Mouse (Mus musculus): ENCODE measurements around the gene Vwa7. TPM values are rescaled to one million over a fixed set of nuclear protein-coding genes. Genes with fewer than 3 reads are reported as not detected.

Gene Vwa7
- polyA plus RNA-seq, 1 experiment from 2014 or later: 0.21 TPM

- peak overlapping the region; percentile 52 for H3K27ac ChIP-seq
- 32% methylated on average over 10 of the region's 10 CpGs for WGBS
- no peaks in the 10 kb centered on the region for H3K9me3 ChIP-seq
- peak overlapping the region; percentile 32 for H3K4me3 ChIP-seq (replicated peaks)
- H3K36me3 ChIP-seq: peaks cover 7% of the 10 kb centered on the region; the same call in 1 of the 2 replicates
- peaks cover 57% of the 10 kb centered on the region for H3K4me1 ChIP-seq (replicated peaks)
- H3K4me2 ChIP-seq (replicated peaks): peak overlapping the region; percentile 73
- ATAC-seq: peak; percentile 3
- no peak overlapping the region for H3K9ac ChIP-seq
- 0 out of 2 replicates have a peak, but pooled peaks cover 6% of the 10 kb centered on the region for H3K27me3 ChIP-seq (replicated peaks)
Observed at GRCm38 (mm10) chr17:35064378-35064877, 48.0 kb downstream of the Vwa7 start.

GRCm38 (mm10) chr17:35064951-35065947 is 48.9 kb downstream of the Vwa7 start, which contains the start of gene Ly6g6c:
Gene Ly6g6c, plus strand, starts transcription at chr17:35065388.
- Histone ChIP-seq H3K27me3 (replicated peaks) (0 out of 2 replicates have a peak, but pooled peaks cover 6% of the 10 kb centered on the region), H3K27ac (peak within 1 kb of the TSS; percentile 52), H3K36me3 (peaks cover 7% of the 10 kb centered on the region; the same call in 1 of the 2 replicates), H3K4me3 (replicated peaks) (peak within 1 kb of the TSS; percentile 32), H3K9me3 (no peaks in the 10 kb centered on the region), H3K9ac (peak within 1 kb of the TSS; percentile 42), H3K4me2 (replicated peaks) (peak within 1 kb of the TSS; percentile 73), H3K4me1 (replicated peaks) (peaks cover 50% of the 10 kb centered on the region)
- WGBS: 3% methylated on average over 48 of the region's 48 CpGs
- peak; percentile 89 for ATAC-seq

- Histone ChIP-seq H3K27me3 (replicated peaks) (0 out of 2 replicates have a peak, but pooled peaks cover 6% of the 10 kb centered on the region), H3K4me1 (replicated peaks) (peaks cover 45% of the 10 kb centered on the region), H3K36me3 (peaks cover 4% of the 10 kb centered on the region; the same call in 1 of the 2 replicates), H3K9ac (peak within 1 kb of the TSS; percentile 42), H3K27ac (peak within 1 kb of the TSS; percentile 52), H3K9me3 (no peaks in the 10 kb centered on the region), H3K4me3 (replicated peaks) (peak within 1 kb of the TSS; percentile 32), H3K4me2 (replicated peaks) (peak within 1 kb of the TSS; percentile 73)
- 57% methylated on average over 10 of the region's 10 CpGs for WGBS
- no peak for ATAC-seq
Observed at GRCm38 (mm10) chr17:35066084-35066483, 49.7 kb downstream of the Vwa7 start, which contains the start of gene Mpig6b. Gene Mpig6b, minus strand, starts transcription at chr17:35066184.

GRCm38 (mm10) chr17:35068213-35068914 is 52.0 kb downstream of the Vwa7 start:
- Histone ChIP-seq H3K9me3 (no peaks in the 10 kb centered on the region), H3K4me3 (replicated peaks) (no peak overlapping the region), H3K27me3 (replicated peaks) (0 out of 2 replicates have a peak, but pooled peaks cover 6% of the 10 kb centered on the region), H3K36me3 (no peaks in the 10 kb centered on the region), H3K27ac (no peak overlapping the region), H3K4me2 (replicated peaks) (no peak overlapping the region), H3K4me1 (replicated peaks) (peaks cover 27% of the 10 kb centered on the region), H3K9ac (no peak overlapping the region)
- ATAC-seq: no peak
- WGBS: 73% methylated on average over 17 of the region's 17 CpGs

- H3K4me2 ChIP-seq (replicated peaks): no peak overlapping the region
- no peak overlapping the region for H3K4me3 ChIP-seq (replicated peaks)
- WGBS: 44% methylated on average over 6 of the region's 6 CpGs
- H3K9ac ChIP-seq: no peak overlapping the region
- no peak overlapping the region for H3K27ac ChIP-seq
- H3K36me3 ChIP-seq: no peaks in the 10 kb centered on the region
- no peaks in the 10 kb centered on the region for H3K9me3 ChIP-seq
- no peak for ATAC-seq
- peaks cover 12% of the 10 kb centered on the region; the same call in 1 of the 2 replicates for H3K4me1 ChIP-seq (replicated peaks)
- 0 out of 2 replicates have a peak, but pooled peaks cover 6% of the 10 kb centered on the region for H3K27me3 ChIP-seq (replicated peaks)
Observed at GRCm38 (mm10) chr17:35070556-35071229, 54.3 kb downstream of the Vwa7 start.

- no peak overlapping the region for H3K4me3 ChIP-seq (replicated peaks)
- H3K27me3 ChIP-seq (replicated peaks): 0 out of 2 replicates have a peak, but pooled peaks cover 6% of the 10 kb centered on the region
- H3K27ac ChIP-seq: no peak overlapping the region
- no peaks in the 10 kb centered on the region for H3K9me3 ChIP-seq
- ATAC-seq: no peak
- 78% methylated on average over 9 of the region's 9 CpGs for WGBS
- H3K4me2 ChIP-seq (replicated peaks): no peak overlapping the region
- peaks cover 12% of the 10 kb centered on the region for H3K4me1 ChIP-seq (replicated peaks)
- H3K9ac ChIP-seq: no peak overlapping the region
- no peaks in the 10 kb centered on the region for H3K36me3 ChIP-seq
Observed at GRCm38 (mm10) chr17:35071454-35071853, 55.1 kb downstream of the Vwa7 start.

GRCm38 (mm10) chr17:35074097-35074496 is 57.7 kb downstream of the Vwa7 start:
- Histone ChIP-seq H3K4me3 (replicated peaks) (peak overlapping the region; percentile 22), H3K4me1 (replicated peaks) (peaks cover 26% of the 10 kb centered on the region), H3K27ac (no peak overlapping the region), H3K9ac (peak overlapping the region; percentile 15; the same call in 1 of the 2 replicates), H3K36me3 (no peaks in the 10 kb centered on the region), H3K4me2 (replicated peaks) (peak overlapping the region; percentile 47), H3K27me3 (replicated peaks) (no peaks in the 10 kb centered on the region), H3K9me3 (no peaks in the 10 kb centered on the region)
- WGBS: 33% methylated on average over 17 of the region's 17 CpGs
- peak; percentile 45 for ATAC-seq

Other genes starting within 250 kb of the Vwa7 start
- gene Cyp21a1, start 212.0 kb upstream of the Vwa7 start, polyA plus RNA-seq (2015; fragmentation: Nextera tagmentation; extraction: Ambion mirVana): 0.38 and 18.1 TPM in 2 replicates
- gene Stk19, start 179.6 kb upstream of the Vwa7 start, polyA plus RNA-seq (2015; fragmentation: Nextera tagmentation; extraction: Ambion mirVana): 25.1 and 30.3 TPM in 2 replicates
- 51.8 and 58.6 TPM in 2 replicates for gene Dxo, start 179.6 kb upstream of the Vwa7 start, polyA plus RNA-seq (2015; fragmentation: Nextera tagmentation; extraction: Ambion mirVana)
- gene Skiv2l, start 166.4 kb upstream of the Vwa7 start, polyA plus RNA-seq (2015; fragmentation: Nextera tagmentation; extraction: Ambion mirVana): 39.9 and 42.5 TPM in 2 replicates
- gene Nelfe, start 166.2 kb upstream of the Vwa7 start, polyA plus RNA-seq (2015; fragmentation: Nextera tagmentation; extraction: Ambion mirVana): 98.4 and 106 TPM in 2 replicates
- gene Cfb, start 154.1 kb upstream of the Vwa7 start, polyA plus RNA-seq (2015; fragmentation: Nextera tagmentation; extraction: Ambion mirVana): 52.1 and 63.5 TPM in 2 replicates
- gene Zbtb12, start 137.1 kb upstream of the Vwa7 start, polyA plus RNA-seq (2015; fragmentation: Nextera tagmentation; extraction: Ambion mirVana): 2.5 and 2.8 TPM in 2 replicates
- not detected in 2 replicates for gene Gm20547, start 134.5 kb upstream of the Vwa7 start, polyA plus RNA-seq (2015; fragmentation: Nextera tagmentation; extraction: Ambion mirVana)
- gene C2, start 118.3 kb upstream of the Vwa7 start, polyA plus RNA-seq (2015; fragmentation: Nextera tagmentation; extraction: Ambion mirVana): 14.9 and 16.0 TPM in 2 replicates
- 61.2 and 67.6 TPM in 2 replicates for gene Ehmt2, start 118.1 kb upstream of the Vwa7 start, polyA plus RNA-seq (2015; fragmentation: Nextera tagmentation; extraction: Ambion mirVana)
- gene Slc44a4, start 102.1 kb upstream of the Vwa7 start, polyA plus RNA-seq (2015; fragmentation: Nextera tagmentation; extraction: Ambion mirVana): 56.2 and 60.4 TPM in 2 replicates
- 118 and 134 TPM in 2 replicates for gene Neu1, start 85.3 kb upstream of the Vwa7 start, polyA plus RNA-seq (2015; fragmentation: Nextera tagmentation; extraction: Ambion mirVana)
- gene Hspa1b, start 57.3 kb upstream of the Vwa7 start, polyA plus RNA-seq (2015; fragmentation: Nextera tagmentation; extraction: Ambion mirVana): 0.43 TPM in 2 replicates
- not detected in 2 replicates for gene Gm20481, start 46.7 kb upstream of the Vwa7 start, polyA plus RNA-seq (2015; fragmentation: Nextera tagmentation; extraction: Ambion mirVana)
- gene Hspa1a, start 44.4 kb upstream of the Vwa7 start, polyA plus RNA-seq (2015; fragmentation: Nextera tagmentation; extraction: Ambion mirVana): 6.2 and 6.3 TPM in 2 replicates
- gene Hspa1l, start 43.9 kb upstream of the Vwa7 start, polyA plus RNA-seq (2015; fragmentation: Nextera tagmentation; extraction: Ambion mirVana): 0.16 and 0.78 TPM in 2 replicates
- gene Lsm2, start 34.7 kb upstream of the Vwa7 start, polyA plus RNA-seq (2015; fragmentation: Nextera tagmentation; extraction: Ambion mirVana): 187 and 190 TPM in 2 replicates
- gene Vars, start 15.6 kb upstream of the Vwa7 start, polyA plus RNA-seq (2015; fragmentation: Nextera tagmentation; extraction: Ambion mirVana): 117 and 141 TPM in 2 replicates
- 11.4 and 13.5 TPM in 2 replicates for gene Sapcd1, start 11.4 kb downstream of the Vwa7 start, polyA plus RNA-seq (2015; fragmentation: Nextera tagmentation; extraction: Ambion mirVana)
- 3.0 and 3.1 TPM in 2 replicates for gene Msh5, start 30.2 kb downstream of the Vwa7 start, polyA plus RNA-seq (2015; fragmentation: Nextera tagmentation; extraction: Ambion mirVana)
- gene Clic1, start 33.4 kb downstream of the Vwa7 start, polyA plus RNA-seq (2015; fragmentation: Nextera tagmentation; extraction: Ambion mirVana): 385 and 387 TPM in 2 replicates
- 185 and 190 TPM in 2 replicates for gene Ddah2, start 42.5 kb downstream of the Vwa7 start, polyA plus RNA-seq (2015; fragmentation: Nextera tagmentation; extraction: Ambion mirVana)
- not detected in 2 replicates for gene Ly6g6c, start 48.8 kb downstream of the Vwa7 start, polyA plus RNA-seq (2015; fragmentation: Nextera tagmentation; extraction: Ambion mirVana)
- gene Mpig6b, start 49.6 kb downstream of the Vwa7 start, polyA plus RNA-seq (2015; fragmentation: Nextera tagmentation; extraction: Ambion mirVana): 0.23 and 0.35 TPM in 2 replicates
- 1.9 and 2.6 TPM in 2 replicates for gene Ly6g6e, start 60.3 kb downstream of the Vwa7 start, polyA plus RNA-seq (2015; fragmentation: Nextera tagmentation; extraction: Ambion mirVana)
- 5.8 and 5.9 TPM in 2 replicates for gene Ly6g6d, start 61.5 kb downstream of the Vwa7 start, polyA plus RNA-seq (2015; fragmentation: Nextera tagmentation; extraction: Ambion mirVana)
- 0.24 and 0.33 TPM in 2 replicates for gene Ly6g6f, start 69.0 kb downstream of the Vwa7 start, polyA plus RNA-seq (2015; fragmentation: Nextera tagmentation; extraction: Ambion mirVana)
- gene Abhd16a, start 72.7 kb downstream of the Vwa7 start, polyA plus RNA-seq (2015; fragmentation: Nextera tagmentation; extraction: Ambion mirVana): 92.1 and 96.4 TPM in 2 replicates
- gene Ly6g5c, start 91.7 kb downstream of the Vwa7 start, polyA plus RNA-seq (2015; fragmentation: Nextera tagmentation; extraction: Ambion mirVana): not detected in 2 replicates
- gene Ly6g5b, start 98.8 kb downstream of the Vwa7 start, polyA plus RNA-seq (2015; fragmentation: Nextera tagmentation; extraction: Ambion mirVana): 0.83 and 0.85 TPM in 2 replicates
- 17.7 and 19.1 TPM in 2 replicates for gene Gpank1, start 104.9 kb downstream of the Vwa7 start, polyA plus RNA-seq (2015; fragmentation: Nextera tagmentation; extraction: Ambion mirVana)
- gene Csnk2b, start 105.5 kb downstream of the Vwa7 start, polyA plus RNA-seq (2015; fragmentation: Nextera tagmentation; extraction: Ambion mirVana): 248 and 271 TPM in 2 replicates
- 13.6 and 13.7 TPM in 2 replicates for gene D17H6S53E, start 109.8 kb downstream of the Vwa7 start, polyA plus RNA-seq (2015; fragmentation: Nextera tagmentation; extraction: Ambion mirVana)
- 10.4 and 13.7 TPM in 2 replicates for gene Apom, start 115.5 kb downstream of the Vwa7 start, polyA plus RNA-seq (2015; fragmentation: Nextera tagmentation; extraction: Ambion mirVana)
- 45.2 and 46.4 TPM in 2 replicates for gene Bag6, start 118.6 kb downstream of the Vwa7 start, polyA plus RNA-seq (2015; fragmentation: Nextera tagmentation; extraction: Ambion mirVana)
- 125 and 131 TPM in 2 replicates for gene Prrc2a, start 148.3 kb downstream of the Vwa7 start, polyA plus RNA-seq (2015; fragmentation: Nextera tagmentation; extraction: Ambion mirVana)
- 20.6 and 21.7 TPM in 2 replicates for gene Aif1, start 159.5 kb downstream of the Vwa7 start, polyA plus RNA-seq (2015; fragmentation: Nextera tagmentation; extraction: Ambion mirVana)
- 18.9 and 19.4 TPM in 2 replicates for gene Lst1, start 171.9 kb downstream of the Vwa7 start, polyA plus RNA-seq (2015; fragmentation: Nextera tagmentation; extraction: Ambion mirVana)
- gene Ltb, start 177.9 kb downstream of the Vwa7 start, polyA plus RNA-seq (2015; fragmentation: Nextera tagmentation; extraction: Ambion mirVana): 5.0 and 5.2 TPM in 2 replicates
- 0.19 TPM in 1 of 2 replicates, not detected in the other for gene Tnf, start 185.4 kb downstream of the Vwa7 start, polyA plus RNA-seq (2015; fragmentation: Nextera tagmentation; extraction: Ambion mirVana)
- gene Lta, start 188.8 kb downstream of the Vwa7 start, polyA plus RNA-seq (2015; fragmentation: Nextera tagmentation; extraction: Ambion mirVana): 1.1 TPM in 2 replicates
- 0.59 and 0.81 TPM in 2 replicates for gene Gm16181, start 204.3 kb downstream of the Vwa7 start, polyA plus RNA-seq (2015; fragmentation: Nextera tagmentation; extraction: Ambion mirVana)
- gene Atp6v1g2, start 217.1 kb downstream of the Vwa7 start, polyA plus RNA-seq (2015; fragmentation: Nextera tagmentation; extraction: Ambion mirVana): 4.1 and 4.3 TPM in 2 replicates
- 9.9 and 11.0 TPM in 2 replicates for gene Nfkbil1, start 219.2 kb downstream of the Vwa7 start, polyA plus RNA-seq (2015; fragmentation: Nextera tagmentation; extraction: Ambion mirVana)
- 382 and 388 TPM in 2 replicates for gene Ddx39b, start 225.2 kb downstream of the Vwa7 start, polyA plus RNA-seq (2015; fragmentation: Nextera tagmentation; extraction: Ambion mirVana)
- gene H2-D1, start 246.2 kb downstream of the Vwa7 start, polyA plus RNA-seq (2015; fragmentation: Nextera tagmentation; extraction: Ambion mirVana): 148 and 190 TPM in 2 replicates